Mouse (Mus musculus): ENCODE results near the gene H2-Ab1.

Gene H2-Ab1

DNA sequence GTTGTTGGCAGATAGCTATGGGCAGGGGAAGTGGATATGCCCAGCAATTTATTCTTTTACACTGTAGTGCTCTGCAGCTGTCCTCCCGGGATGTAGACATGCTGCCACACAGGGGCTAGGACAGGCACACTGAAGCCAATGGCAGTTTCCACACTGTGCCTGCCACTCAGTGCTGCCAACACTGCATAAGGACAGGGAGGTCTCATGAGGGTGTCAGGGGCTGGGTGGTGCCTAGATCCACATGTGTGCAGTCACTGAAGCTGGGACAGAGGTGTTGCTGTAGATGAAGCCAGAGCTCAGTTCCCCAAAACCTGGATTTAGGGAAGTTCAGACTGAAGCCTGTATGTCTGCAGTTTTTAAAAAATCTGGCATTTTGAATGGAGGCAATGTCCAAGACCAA is 54.7 kb downstream of the H2-Ab1 start:
- DNase-seq = no peak

GRCm38 (mm10) chr17:34313393-34313792 is 55.9 kb downstream of the H2-Ab1 start:
- DNase-seq = peak; percentile 65 to 75

DNA sequence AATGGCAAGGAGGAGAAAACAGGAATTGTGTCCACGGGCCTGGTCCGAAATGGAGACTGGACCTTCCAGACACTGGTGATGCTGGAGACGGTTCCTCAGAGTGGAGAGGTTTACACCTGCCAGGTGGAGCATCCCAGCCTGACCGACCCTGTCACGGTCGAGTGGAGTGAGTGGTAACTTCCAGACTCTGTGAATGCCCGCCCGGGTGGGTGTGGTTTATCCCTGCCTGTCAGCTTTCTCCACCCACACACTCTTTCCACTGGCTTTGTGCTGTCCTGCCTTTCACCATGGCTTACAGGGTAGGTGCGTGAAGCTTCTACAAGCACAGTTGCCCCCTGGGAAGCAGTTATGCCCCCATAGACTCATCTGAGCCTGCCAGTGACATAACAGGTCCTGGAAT is 56.8 kb downstream of the H2-Ab1 start:
- no peak for DNase-seq

GRCm38 (mm10) chr17:34315512-34315911 is 58.0 kb downstream of the H2-Ab1 start:
- DNase-seq = no peak

- no peak for DNase-seq
These were observed 59.2 kb downstream of the H2-Ab1 start for GRCm38 (mm10) chr17:34316697-34317096.

DNA sequence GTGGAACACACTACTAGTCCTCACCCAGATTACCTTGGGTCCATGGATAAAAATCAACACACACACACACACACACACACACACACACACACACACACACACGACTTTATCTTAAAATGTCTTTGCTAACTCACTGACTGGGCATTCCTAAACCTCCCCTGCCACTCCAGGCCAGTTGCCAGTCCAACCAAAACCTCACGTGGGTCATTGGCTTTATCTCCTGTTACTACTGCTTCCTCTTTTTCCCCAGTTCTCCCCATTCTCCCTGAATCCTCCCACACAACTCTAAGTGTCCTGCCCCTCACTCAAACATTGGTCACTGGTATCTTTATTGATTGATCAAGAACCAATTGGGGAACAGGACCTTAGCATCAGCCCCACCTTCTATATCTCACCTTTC is 59.8 kb downstream of the H2-Ab1 start:
- DNase-seq = no peak

Data from lung, adult 18-20 months (tissue).